Mouse (Mus musculus): Measurements from ENCODE around the gene Arhgap11a. TPM values are rescaled to one million over a fixed set of nuclear protein-coding genes. Genes with fewer than 3 reads are reported as not detected.

Gene Arhgap11a
- polyA plus RNA-seq, 1 experiment, result 2.0 TPM

- WGBS, result 20% methylated on average over 2 of the region's 2 CpGs
- Histone ChIP-seq H3K4me1 (ENCODE audit: control insufficient read depth, insufficient read depth, insufficient read length) (no peaks in the 10 kb centered on the region), H3K4me3 (ENCODE audit: extremely low read depth, insufficient read depth, insufficient read length) (no peak overlapping the region), H3K36me3 (ENCODE audit: control insufficient read depth, insufficient read depth, low read length) (no peaks in the 10 kb centered on the region), H3K27me3 (ENCODE audit: control insufficient read depth, insufficient read depth, low read length) (no peaks in the 10 kb centered on the region), H3K27ac (ENCODE audit: insufficient read depth, low read length) (no peak overlapping the region)
- TF ChIP-seq POLR2A (IDR thresholded peaks at IDR 0.05; ENCODE audit: low read depth, low read length) (no peak), CTCF (IDR thresholded peaks at IDR 0.05; ENCODE audit: extremely low read depth, insufficient read depth, insufficient read length, insufficient replicate concordance) (no peak)
- DNase-seq (ENCODE audit: low read depth in 1 of 2, low spot score in 2 of 2), result no peak
Observed at GRCm38 (mm10) chr2:113866155-113866554, 17.7 kb upstream of the Arhgap11a start.

DNA sequence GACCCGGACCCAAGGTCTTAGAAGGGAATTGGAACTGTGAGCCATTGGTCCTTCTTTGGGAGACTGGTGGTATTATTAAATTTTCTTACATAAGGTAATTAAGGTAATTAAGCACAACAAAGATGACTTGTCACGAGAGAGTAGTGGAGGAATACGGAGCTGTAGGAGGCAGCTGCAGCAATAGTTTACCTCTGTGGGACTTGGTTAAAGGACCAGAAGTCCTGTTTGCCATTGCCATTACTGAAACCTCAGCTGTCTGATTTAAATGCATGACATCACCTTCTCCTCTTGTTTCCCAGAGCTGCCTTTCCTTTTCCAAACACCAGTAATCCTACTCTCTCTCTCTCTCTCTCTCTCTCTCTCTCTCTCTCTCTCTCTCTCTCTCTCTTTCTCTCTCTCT is 680 bp upstream of the Arhgap11a start:
- peak in 1 of 2 experiments; percentile 5 for DNase-seq (ENCODE audit: low read depth in 1 of 2, low spot score in 2 of 2)
- Histone ChIP-seq H3K36me3 (ENCODE audit: control insufficient read depth, insufficient read depth, low read length) (0 out of 2 replicates have a peak, but pooled peaks cover under 1% of the 10 kb centered on the region), H3K4me3 (ENCODE audit: extremely low read depth, insufficient read depth, insufficient read length) (peak overlapping the region; percentile 17), H3K27ac (ENCODE audit: insufficient read depth, low read length) (no peak overlapping the region), H3K27me3 (ENCODE audit: control insufficient read depth, insufficient read depth, low read length) (no peaks in the 10 kb centered on the region), H3K4me1 (ENCODE audit: control insufficient read depth, insufficient read depth, insufficient read length) (peaks cover 8% of the 10 kb centered on the region; the same call in 1 of the 2 replicates)
- WGBS, result 4% methylated on average over 3 of the region's 3 CpGs
- TF ChIP-seq CTCF (IDR thresholded peaks at IDR 0.05; ENCODE audit: extremely low read depth, insufficient read depth, insufficient read length, insufficient replicate concordance), result no peak

- peak overlapping the region; percentile 82 for H3K27ac ChIP-seq (ENCODE audit: insufficient read depth, low read length)
- no peaks in the 10 kb centered on the region for H3K27me3 ChIP-seq (ENCODE audit: control insufficient read depth, insufficient read depth, low read length)
- peaks cover 4% of the 10 kb centered on the region; the same call in 1 of the 2 replicates for H3K36me3 ChIP-seq (ENCODE audit: control insufficient read depth, insufficient read depth, low read length)
- no peak for DNase-seq (ENCODE audit: low read depth in 1 of 2, low spot score in 2 of 2)
- H3K4me1 ChIP-seq (ENCODE audit: control insufficient read depth, insufficient read depth, insufficient read length), result peaks cover 8% of the 10 kb centered on the region; the same call in 1 of the 2 replicates
- H3K4me3 ChIP-seq (ENCODE audit: extremely low read depth, insufficient read depth, insufficient read length), result peak overlapping the region; percentile 76
- under 1% methylated on average over 24 of the region's 24 CpGs for WGBS
- TF ChIP-seq CTCF (IDR thresholded peaks at IDR 0.05; ENCODE audit: extremely low read depth, insufficient read depth, insufficient read length, insufficient replicate concordance) (no peak), POLR2A (IDR thresholded peaks at IDR 0.05; ENCODE audit: low read depth, low read length) (no peak)
Observed at GRCm38 (mm10) chr2:113847678-113848244, 700 bp downstream of the Arhgap11a start.

GRCm38 (mm10) chr2:113845081-113845480 is 3.4 kb downstream of the Arhgap11a start:
- no peaks in the 10 kb centered on the region for H3K27me3 ChIP-seq (ENCODE audit: control insufficient read depth, insufficient read depth, low read length)
- WGBS, result 87% methylated on average over 4 of the region's 4 CpGs
- H3K36me3 ChIP-seq (ENCODE audit: control insufficient read depth, insufficient read depth, low read length), result peaks cover 13% of the 10 kb centered on the region

DNA sequence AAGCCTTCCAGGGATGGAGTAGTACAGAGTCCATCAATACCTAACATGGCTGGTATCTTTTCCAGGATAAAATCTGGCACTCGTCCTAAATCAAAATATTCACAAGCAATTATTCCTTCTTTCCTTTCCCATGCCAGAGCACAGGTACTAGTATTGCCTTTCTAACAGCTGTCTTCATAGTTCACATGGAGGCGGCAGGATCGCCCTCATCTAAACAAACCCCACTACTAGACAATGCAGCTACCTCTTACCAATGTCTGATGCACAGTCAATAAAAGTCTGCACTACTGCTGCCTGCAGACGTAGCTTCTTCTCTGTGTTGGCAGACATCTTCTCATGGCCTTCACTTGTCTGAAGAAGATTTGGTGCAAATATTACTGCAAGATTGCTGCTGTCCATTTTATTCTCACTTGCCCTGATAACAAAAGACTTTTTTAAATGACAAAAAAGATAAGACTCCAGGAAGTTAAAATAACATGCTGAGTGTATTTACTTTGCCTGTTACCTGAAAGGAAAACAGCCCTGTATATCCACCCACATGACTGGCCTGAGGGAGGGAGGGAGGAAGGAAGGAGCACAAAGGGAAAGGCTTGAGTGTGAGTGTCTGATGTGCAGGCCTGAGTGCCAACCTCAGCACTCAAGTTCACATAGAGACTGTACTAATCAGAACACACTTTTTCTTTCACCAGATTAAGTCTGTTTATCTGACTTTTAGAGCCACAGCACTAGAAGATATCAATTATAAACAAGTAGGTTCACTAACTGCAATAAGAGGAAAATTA is 6.6 kb downstream of the Arhgap11a start:
- DNase-seq (ENCODE audit: low read depth in 1 of 2, low spot score in 2 of 2), result no peak
- TF ChIP-seq CTCF (IDR thresholded peaks at IDR 0.05; ENCODE audit: extremely low read depth, insufficient read depth, insufficient read length, insufficient replicate concordance), result no peak
- TF ChIP-seq POLR2A (IDR thresholded peaks at IDR 0.05; ENCODE audit: low read depth, low read length), result no peak
- Histone ChIP-seq H3K27ac (ENCODE audit: insufficient read depth, low read length) (no peak overlapping the region), H3K36me3 (ENCODE audit: control insufficient read depth, insufficient read depth, low read length) (peaks cover 17% of the 10 kb centered on the region), H3K4me1 (ENCODE audit: control insufficient read depth, insufficient read depth, insufficient read length) (no peaks in the 10 kb centered on the region), H3K27me3 (ENCODE audit: control insufficient read depth, insufficient read depth, low read length) (no peaks in the 10 kb centered on the region), H3K4me3 (ENCODE audit: extremely low read depth, insufficient read depth, insufficient read length) (no peak overlapping the region)
- WGBS, result 96% methylated on average over 4 of the region's 4 CpGs

More at GRCm38 (mm10) chr2:113845081-113845480, 3.4 kb downstream of the Arhgap11a start:
- Histone ChIP-seq H3K4me3 (ENCODE audit: extremely low read depth, insufficient read depth, insufficient read length) (no peak overlapping the region), H3K27ac (ENCODE audit: insufficient read depth, low read length) (no peak overlapping the region), H3K4me1 (ENCODE audit: control insufficient read depth, insufficient read depth, insufficient read length) (peaks cover 8% of the 10 kb centered on the region; the same call in 1 of the 2 replicates)
- no peak for TF ChIP-seq POLR2A (IDR thresholded peaks at IDR 0.05; ENCODE audit: low read depth, low read length)
- no peak for TF ChIP-seq CTCF (IDR thresholded peaks at IDR 0.05; ENCODE audit: extremely low read depth, insufficient read depth, insufficient read length, insufficient replicate concordance)
- DNase-seq (ENCODE audit: low read depth in 1 of 2, low spot score in 2 of 2), result no peak

DNA sequence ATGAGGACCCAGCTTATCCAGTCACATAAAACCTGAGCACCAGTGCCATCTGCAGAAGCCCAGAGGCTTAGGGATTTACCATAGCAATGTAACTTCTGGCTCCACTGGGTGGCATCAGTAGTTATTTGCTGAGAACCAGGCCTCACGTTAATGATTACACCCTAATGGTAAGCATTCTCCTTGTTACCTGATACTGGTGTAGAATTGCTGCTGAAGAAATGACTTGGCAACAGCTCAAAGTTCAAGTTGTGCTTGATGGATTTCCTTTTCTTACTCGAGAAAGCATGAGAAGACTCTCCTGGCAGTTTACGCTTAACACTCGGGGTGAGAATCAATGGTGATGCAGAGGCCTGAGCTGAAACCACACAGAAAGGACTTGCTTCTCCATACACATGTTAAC is 9.0 kb downstream of the Arhgap11a start:
- H3K27ac ChIP-seq (ENCODE audit: insufficient read depth, low read length), result no peak overlapping the region
- no peaks in the 10 kb centered on the region for H3K27me3 ChIP-seq (ENCODE audit: control insufficient read depth, insufficient read depth, low read length)
- H3K4me1 ChIP-seq (ENCODE audit: control insufficient read depth, insufficient read depth, insufficient read length), result no peaks in the 10 kb centered on the region
- TF ChIP-seq POLR2A (IDR thresholded peaks at IDR 0.05; ENCODE audit: low read depth, low read length), result no peak
- no peak for TF ChIP-seq CTCF (IDR thresholded peaks at IDR 0.05; ENCODE audit: extremely low read depth, insufficient read depth, insufficient read length, insufficient replicate concordance)
- no peak overlapping the region for H3K4me3 ChIP-seq (ENCODE audit: extremely low read depth, insufficient read depth, insufficient read length)
- H3K36me3 ChIP-seq (ENCODE audit: control insufficient read depth, insufficient read depth, low read length), result peaks cover 25% of the 10 kb centered on the region
- DNase-seq (ENCODE audit: low read depth in 1 of 2, low spot score in 2 of 2), result no peak
- 90% methylated on average over 4 of the region's 4 CpGs for WGBS

DNA sequence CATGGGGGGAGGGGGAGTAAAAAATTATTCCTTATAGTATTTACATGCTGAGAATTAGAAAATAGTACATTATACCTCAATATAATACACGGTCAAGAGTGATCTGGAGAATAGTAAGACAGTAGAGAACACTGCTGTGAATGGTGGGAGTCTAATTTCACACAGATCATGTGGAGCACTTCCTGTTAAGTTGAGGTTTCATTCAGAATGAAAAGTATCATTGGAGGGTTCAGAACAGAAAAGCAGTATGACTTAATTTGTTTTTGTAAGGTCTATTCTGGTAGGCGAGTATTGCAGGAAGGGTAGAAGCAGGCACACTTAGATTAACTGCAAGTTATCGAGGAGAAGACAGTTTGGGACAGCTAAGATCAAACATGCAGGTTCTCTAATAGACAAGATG is 13.2 kb downstream of the Arhgap11a start:
- Histone ChIP-seq H3K36me3 (ENCODE audit: control insufficient read depth, insufficient read depth, low read length) (peaks cover 19% of the 10 kb centered on the region), H3K27ac (ENCODE audit: insufficient read depth, low read length) (no peak overlapping the region), H3K27me3 (ENCODE audit: control insufficient read depth, insufficient read depth, low read length) (no peaks in the 10 kb centered on the region), H3K4me1 (ENCODE audit: control insufficient read depth, insufficient read depth, insufficient read length) (no peaks in the 10 kb centered on the region), H3K4me3 (ENCODE audit: extremely low read depth, insufficient read depth, insufficient read length) (no peak overlapping the region)
- no peak for DNase-seq (ENCODE audit: low read depth in 1 of 2, low spot score in 2 of 2)
- no peak for TF ChIP-seq CTCF (IDR thresholded peaks at IDR 0.05; ENCODE audit: extremely low read depth, insufficient read depth, insufficient read length, insufficient replicate concordance)
- no peak for TF ChIP-seq POLR2A (IDR thresholded peaks at IDR 0.05; ENCODE audit: low read depth, low read length)
- 84% methylated on average over 3 of the region's 3 CpGs for WGBS
